Comparison of ENCODE assay signal across 8 mouse cellular contexts in genomic region chr10:120751295-120751722, GRCm38 (mm10).
DNase-seq lines count a peak whose midpoint lies in the region; ATAC-seq lines count a peak whose summit lies in the region.

No protein-coding gene starts in this region.

- DNase-seq in left cerebral cortex, postnatal 14 days (ENCODE audit: low spot score in 2 of 2), result peak; percentile 13 to 17
- DNase-seq in left cerebral cortex, postnatal 25 days (ENCODE audit: low spot score in 2 of 2), result no peak
- DNase-seq in brain, adult 2 months (ENCODE audit: low read depth, low spot score), result peak; percentile 31
- peak; percentile 61 for DNase-seq in heart, adult 8-10 months (ENCODE audit: low spot score)
- peak; percentile 81 for DNase-seq in lung, postnatal 36 days
- no peak for DNase-seq in spleen, postnatal 36 days (ENCODE audit: low spot score in 2 of 2)
- DNase-seq in midbrain, embryonic 11.5 days (ENCODE audit: low spot score, missing footprints), result no peak

- H3K27me3 ChIP-seq in kidney, embryonic 16.5 days (ENCODE audit: insufficient read depth, low read length), result no peaks in the 10 kb centered on the region
- H3K27me3 ChIP-seq in midbrain, embryonic 11.5 days (ENCODE audit: control insufficient read depth, insufficient read depth, low read length), result peaks cover 3% of the 10 kb centered on the region; the same call in 1 of the 2 replicates

- H3K9me3 ChIP-seq in kidney, embryonic 16.5 days (ENCODE audit: low read length), result peaks cover 2% of the 10 kb centered on the region; the same call in 1 of the 2 replicates
- no peaks in the 10 kb centered on the region for H3K9me3 ChIP-seq in midbrain, embryonic 11.5 days (ENCODE audit: control insufficient read depth, low read length)

- H3K4me2 ChIP-seq in kidney, embryonic 16.5 days (replicated peaks; ENCODE audit: low read depth, low read length), result no peak overlapping the region
- H3K4me2 ChIP-seq in midbrain, embryonic 11.5 days, result no peak overlapping the region

- peak overlapping the region; percentile 43; the same call in 1 of the 2 replicates for H3K27ac ChIP-seq in kidney, embryonic 16.5 days (ENCODE audit: low read length)
- no peak overlapping the region for H3K27ac ChIP-seq in midbrain, embryonic 11.5 days (ENCODE audit: low read depth, low read length)

- intact Hi-C loops in left cerebral cortex, postnatal 14 days (cut with DNase I), result no loop called here
- intact Hi-C loops in left cerebral cortex, postnatal 25 days (cut with DNase I), result no loop called here

- H3K4me1 ChIP-seq in kidney, embryonic 16.5 days (ENCODE audit: insufficient read depth, low read length), result peaks cover 6% of the 10 kb centered on the region; the same call in 1 of the 2 replicates
- no peaks in the 10 kb centered on the region for H3K4me1 ChIP-seq in midbrain, embryonic 11.5 days (ENCODE audit: control insufficient read depth, insufficient read depth, low read length)

- no peak overlapping the region for H3K9ac ChIP-seq in kidney, embryonic 16.5 days (replicated peaks; ENCODE audit: low read length)
- H3K9ac ChIP-seq in midbrain, embryonic 11.5 days (ENCODE audit: low read length), result no peak overlapping the region

- no peaks in the 10 kb centered on the region for H3K36me3 ChIP-seq in kidney, embryonic 16.5 days (ENCODE audit: insufficient read depth, low read length)
- no peaks in the 10 kb centered on the region for H3K36me3 ChIP-seq in midbrain, embryonic 11.5 days (ENCODE audit: control insufficient read depth, insufficient read depth, low read length)

- H3K4me3 ChIP-seq in kidney, embryonic 16.5 days (ENCODE audit: low read length), result no peak overlapping the region
- H3K4me3 ChIP-seq in midbrain, embryonic 11.5 days (ENCODE audit: low read depth, low read length), result no peak overlapping the region

- WGBS in kidney, embryonic 16.5 days, result 61% methylated on average over 11 of the region's 11 CpGs
- 83% methylated on average over 11 of the region's 11 CpGs for WGBS in midbrain, embryonic 11.5 days

- ATAC-seq in kidney, embryonic 16.5 days (ENCODE audit: low FRiP score, low TSS enrichment), result no peak; the same call in 1 of the 2 replicates
- ATAC-seq in midbrain, embryonic 11.5 days (ENCODE audit: low FRiP score), result no peak

Comparison
In these comparisons a context has a peak if more than half of its experiments do, and no peak if none do; other contexts are left out.
1. DNase-seq: peak in left cerebral cortex, postnatal 14 days (2 of 2), brain, adult 2 months (single experiment), heart, adult 8-10 months (single experiment) and lung, postnatal 36 days (single experiment); none in left cerebral cortex, postnatal 25 days (0 of 2), spleen, postnatal 36 days (0 of 2) and midbrain, embryonic 11.5 days (single experiment).